Mouse (Mus musculus) neural tube, embryonic 12.5 days (tissue): ENCODE data around the gene Dhodh. TPM values are rescaled to one million over a fixed set of nuclear protein-coding genes. Genes with fewer than 3 reads are reported as not detected.
A peak's percentile ranks its signal among the peaks of the same experiment; 100 is the strongest.

Experiments used
- ATAC-seq: fragments of 200-750 bp; cut with Nextera tagmentation; 2 replicates; pipeline ENCODE4 v1.8.0; 2017; ENCODE audit warnings: low read depth, mild to moderate bottlenecking, moderate TSS enrichment, moderate library complexity; ENCODE audit not compliant: low FRiP score
- H3K27ac ChIP-seq: fragments of 300-500 bp; sonication (generic); 2 replicates; pipeline ENCODE4 v1.5.1; 2016
- H3K27me3 ChIP-seq: fragments of 300-500 bp; sonication (generic); replicated peaks from 2 replicates; pipeline ENCODE4 v1.6.1; 2016; ENCODE audit warnings: mild to moderate bottlenecking
- H3K36me3 ChIP-seq: fragments of 300-500 bp; sonication (generic); 2 replicates; pipeline ENCODE4 v1.6.1; 2016; ENCODE audit warnings: mild to moderate bottlenecking
- H3K4me1 ChIP-seq: fragments of 300-500 bp; sonication (generic); 2 replicates; pipeline ENCODE4 v1.6.1; 2016
- H3K4me2 ChIP-seq: fragments of 300-500 bp; sonication (generic); replicated peaks from 2 replicates; pipeline ENCODE4 v1.6.1; 2016; ENCODE audit warnings: mild to moderate bottlenecking
- H3K4me3 ChIP-seq: fragments of 300-500 bp; sonication (generic); 2 replicates; pipeline ENCODE4 v1.5.1; 2016
- H3K9ac ChIP-seq: fragments of 300-500 bp; sonication (generic); 2 replicates; pipeline ENCODE4 v1.6.1; 2016; ENCODE audit warnings: mild to moderate bottlenecking
- H3K9me3 ChIP-seq: fragments of 300-500 bp; sonication (generic); 2 replicates; pipeline ENCODE4 v1.6.1; 2016; ENCODE audit warnings: mild to moderate bottlenecking
- WGBS: fragments of 180-500 bp; shearing (Covaris S2); methylation state at CpG from one replicate; pipeline ENCODE4 v1.1.7; 2016; 5-methylcytosine and 5-hydroxymethylcytosine counted together
- polyA plus RNA-seq: library from polyadenylated mRNA; unstranded; fragments of >200 nt; fragmentation: Nextera tagmentation; extraction: Ambion mirVana; gene quantifications from 2 replicates; pipeline ENCODE4 v1.2.1, GENCODE M21; 2016

Gene Dhodh
- polyA plus RNA-seq, 1 experiment from 2014 or later: 34.3 TPM

- Histone ChIP-seq H3K9ac (no peak overlapping the region), H3K27ac (no peak overlapping the region), H3K36me3 (no peaks in the 10 kb centered on the region), H3K4me2 (no peak overlapping the region), H3K27me3 (no peaks in the 10 kb centered on the region), H3K4me1 (no peaks in the 10 kb centered on the region), H3K4me3 (no peak overlapping the region), H3K9me3 (no peaks in the 10 kb centered on the region; the same call in 1 of the 2 replicates)
- ATAC-seq: no peak
- 84% methylated on average over 4 of the region's 4 CpGs for WGBS
Observed at GRCm38 (mm10) chr8:109584293-109584692, 24.2 kb downstream of the Dhodh start.

DNA sequence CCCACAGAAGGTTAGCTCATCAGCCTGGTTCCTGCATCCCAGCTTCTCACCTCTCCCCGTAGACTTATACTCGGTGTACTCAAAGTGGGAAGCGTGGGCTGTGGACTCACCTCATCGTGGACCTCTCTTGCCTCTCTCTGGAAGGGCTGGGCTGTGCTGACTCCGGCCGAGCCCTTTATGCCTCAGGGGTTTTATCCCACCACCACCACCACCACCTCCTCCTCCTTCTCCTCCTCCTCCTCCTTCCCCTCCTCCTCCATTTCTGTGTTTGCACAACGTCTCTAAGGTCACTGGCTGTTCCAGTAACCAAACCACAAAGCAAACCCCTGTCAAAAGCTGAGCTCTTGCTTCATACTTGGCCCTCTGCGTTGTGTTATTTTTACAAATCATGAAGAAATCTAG lies 29.6 kb downstream of the Dhodh start, which contains the start of gene Hp:
Gene Hp, minus strand, starts transcription at position 273 of the 402 bp plus-strand sequence.
- H3K27me3 ChIP-seq: no peaks in the 10 kb centered on the region
- H3K9ac ChIP-seq: no peak within 1 kb of the TSS
- H3K9me3 ChIP-seq: no peaks in the 10 kb centered on the region
- WGBS: 70% methylated on average over 8 of the region's 8 CpGs
- no peak within 1 kb of the TSS for H3K4me2 ChIP-seq
- no peak within 1 kb of the TSS for H3K4me3 ChIP-seq
- no peaks in the 10 kb centered on the region for H3K4me1 ChIP-seq
- no peak within 1 kb of the TSS for H3K27ac ChIP-seq
- no peaks in the 10 kb centered on the region for H3K36me3 ChIP-seq
- ATAC-seq: no peak

DNA sequence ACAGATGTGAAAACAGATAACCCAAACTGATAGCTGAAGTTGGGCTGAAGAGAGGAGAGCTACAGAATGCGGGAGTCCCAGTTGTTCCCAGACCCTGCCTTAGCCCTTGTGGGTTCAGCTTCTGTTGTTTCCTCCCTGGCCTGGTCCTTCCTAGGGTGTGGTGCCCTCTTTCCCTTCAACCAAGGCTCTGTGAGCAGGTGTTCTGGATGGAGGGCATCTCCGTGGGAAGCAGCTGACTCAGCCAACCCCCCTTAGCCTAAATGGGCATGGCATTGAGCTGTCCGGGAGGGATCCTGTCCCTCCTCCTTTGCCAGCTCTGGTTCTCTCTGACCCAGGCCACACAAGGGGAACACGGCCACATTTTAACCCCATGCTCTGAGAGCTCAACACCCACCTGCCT lies 32.2 kb downstream of the Dhodh start:
- H3K4me2 ChIP-seq: no peak overlapping the region
- H3K4me1 ChIP-seq: no peaks in the 10 kb centered on the region
- no peaks in the 10 kb centered on the region for H3K9me3 ChIP-seq
- H3K9ac ChIP-seq: no peak overlapping the region
- H3K27me3 ChIP-seq: no peaks in the 10 kb centered on the region
- H3K4me3 ChIP-seq: no peak overlapping the region
- ATAC-seq: no peak
- peaks cover 13% of the 10 kb centered on the region; the same call in 1 of the 2 replicates for H3K36me3 ChIP-seq
- 82% methylated on average over 4 of the region's 4 CpGs for WGBS
- no peak overlapping the region for H3K27ac ChIP-seq

GRCm38 (mm10) chr8:109571139-109571538 lies 37.3 kb downstream of the Dhodh start:
- Histone ChIP-seq H3K9ac (no peak overlapping the region), H3K4me3 (no peak overlapping the region), H3K27ac (no peak overlapping the region), H3K36me3 (peaks cover 24% of the 10 kb centered on the region; the same call in 1 of the 2 replicates), H3K9me3 (no peaks in the 10 kb centered on the region), H3K27me3 (no peaks in the 10 kb centered on the region), H3K4me1 (peaks cover 6% of the 10 kb centered on the region), H3K4me2 (no peak overlapping the region)
- no peak for ATAC-seq
- WGBS: 89% methylated on average over 12 of the region's 12 CpGs

- peak within 1 kb of the TSS; percentile 87 for H3K9ac ChIP-seq
- no peaks in the 10 kb centered on the region for H3K9me3 ChIP-seq
- H3K27ac ChIP-seq: peak within 1 kb of the TSS; percentile 59
- peak within 1 kb of the TSS; percentile 78 for H3K4me3 ChIP-seq
- H3K4me2 ChIP-seq: peak within 1 kb of the TSS; percentile 76
- peaks cover 27% of the 10 kb centered on the region for H3K36me3 ChIP-seq
- H3K27me3 ChIP-seq: no peaks in the 10 kb centered on the region
- WGBS: under 1% methylated on average over 52 of the region's 52 CpGs
- peaks cover 11% of the 10 kb centered on the region for H3K4me1 ChIP-seq
- ATAC-seq: peak; percentile 99
Observed at GRCm38 (mm10) chr8:109565498-109566333, 42.8 kb downstream of the Dhodh start, which contains the start of the genes Dhx38 and Txnl4b. TSS of gene Dhx38 (minus strand) at chr8:109565861. TSS of gene Txnl4b (plus strand) at chr8:109565892.

DNA sequence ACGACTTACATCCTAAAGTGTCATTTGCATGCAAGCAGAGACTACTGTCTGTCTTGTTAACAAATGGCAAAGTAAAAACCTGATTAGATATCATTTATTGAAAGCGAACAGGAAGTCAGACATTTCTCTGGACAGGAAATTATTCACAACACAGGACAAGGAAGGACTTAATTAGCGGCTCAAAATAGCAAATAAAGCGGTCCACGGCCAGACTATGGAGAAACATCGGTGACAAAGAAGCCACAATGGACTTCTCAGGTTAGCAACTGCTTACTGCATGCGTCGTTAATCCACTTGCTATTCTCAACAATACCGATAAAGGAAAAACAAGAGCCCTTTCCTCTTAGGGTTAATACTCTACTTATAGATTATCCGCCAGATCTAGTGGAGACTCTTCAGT lies 43.7 kb downstream of the Dhodh start:
- no peak overlapping the region for H3K27ac ChIP-seq
- H3K9ac ChIP-seq: peak overlapping the region; percentile 87
- peak overlapping the region; percentile 76 for H3K4me2 ChIP-seq
- no peak for ATAC-seq
- H3K36me3 ChIP-seq: peaks cover 35% of the 10 kb centered on the region
- 5% methylated on average over 10 of the region's 10 CpGs for WGBS
- H3K27me3 ChIP-seq: no peaks in the 10 kb centered on the region
- no peaks in the 10 kb centered on the region for H3K9me3 ChIP-seq
- H3K4me3 ChIP-seq: peak overlapping the region; percentile 78
- H3K4me1 ChIP-seq: peaks cover 11% of the 10 kb centered on the region

GRCm38 (mm10) chr8:109563881-109564280 lies 44.6 kb downstream of the Dhodh start:
- H3K4me1 ChIP-seq: peaks cover 11% of the 10 kb centered on the region
- peaks cover 38% of the 10 kb centered on the region for H3K36me3 ChIP-seq
- H3K4me3 ChIP-seq: no peak overlapping the region
- 78% methylated on average over 2 of the region's 2 CpGs for WGBS
- H3K9ac ChIP-seq: no peak overlapping the region
- no peak overlapping the region for H3K27ac ChIP-seq
- no peaks in the 10 kb centered on the region for H3K27me3 ChIP-seq
- no peak for ATAC-seq
- H3K4me2 ChIP-seq: no peak overlapping the region
- H3K9me3 ChIP-seq: no peaks in the 10 kb centered on the region

DNA sequence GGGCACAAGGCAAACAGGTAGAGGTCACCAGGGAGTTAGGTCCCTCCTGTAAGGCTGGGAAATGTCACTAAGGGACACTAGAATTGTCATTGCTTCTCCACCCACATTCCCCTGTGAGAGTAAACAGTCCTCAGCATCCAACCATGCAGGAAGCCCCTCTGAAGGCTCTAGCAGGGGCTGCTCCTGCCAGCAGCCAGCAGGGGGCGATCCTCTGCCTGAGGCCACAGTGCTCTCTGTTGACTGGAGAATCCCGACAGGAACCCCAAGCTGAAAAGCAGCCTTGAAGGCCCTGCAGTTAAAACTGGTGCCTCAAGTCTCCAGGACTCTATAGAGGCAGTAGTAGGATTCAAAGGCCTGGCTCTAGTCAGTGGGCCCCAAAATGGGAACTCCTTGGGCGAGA lies 56.8 kb downstream of the Dhodh start:
- H3K4me3 ChIP-seq: no peak overlapping the region
- H3K27ac ChIP-seq: no peak overlapping the region
- peaks cover 99% of the 10 kb centered on the region for H3K36me3 ChIP-seq
- H3K4me2 ChIP-seq: no peak overlapping the region
- H3K27me3 ChIP-seq: no peaks in the 10 kb centered on the region
- no peak for ATAC-seq
- 38% methylated on average over 3 of the region's 3 CpGs for WGBS
- no peaks in the 10 kb centered on the region for H3K9me3 ChIP-seq
- H3K4me1 ChIP-seq: no peaks in the 10 kb centered on the region
- no peak overlapping the region for H3K9ac ChIP-seq

DNA sequence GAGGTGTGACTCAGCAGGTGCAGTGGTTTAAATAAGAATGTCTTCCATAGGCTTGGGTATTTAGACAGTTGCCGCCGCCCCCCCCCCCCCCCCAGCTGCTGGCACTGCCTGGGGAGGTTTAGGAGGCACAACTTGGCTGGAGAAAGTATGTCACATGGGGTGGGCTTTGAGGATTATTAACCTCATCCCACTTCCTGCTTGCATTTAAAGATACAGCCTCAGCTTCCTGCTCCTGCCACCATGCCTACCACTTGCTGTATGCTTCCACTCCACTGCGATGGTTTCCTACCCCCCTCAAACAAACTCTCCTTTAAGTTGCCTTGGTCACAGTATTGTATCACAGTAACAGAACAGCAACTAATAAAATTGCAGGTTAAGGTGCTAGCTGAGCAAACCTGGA lies 64.4 kb downstream of the Dhodh start:
- H3K4me3 ChIP-seq: no peak overlapping the region
- WGBS: 64% methylated on average over 3 of the region's 3 CpGs
- H3K4me2 ChIP-seq: no peak overlapping the region
- H3K36me3 ChIP-seq: peaks cover 31% of the 10 kb centered on the region
- no peaks in the 10 kb centered on the region for H3K27me3 ChIP-seq
- ATAC-seq: no peak
- no peak overlapping the region for H3K27ac ChIP-seq
- H3K9ac ChIP-seq: no peak overlapping the region
- no peaks in the 10 kb centered on the region for H3K9me3 ChIP-seq
- no peaks in the 10 kb centered on the region for H3K4me1 ChIP-seq

- H3K4me2 ChIP-seq: no peak overlapping the region
- ATAC-seq: no peak
- H3K36me3 ChIP-seq: peaks cover 20% of the 10 kb centered on the region
- no peak overlapping the region for H3K4me3 ChIP-seq
- no peak overlapping the region for H3K9ac ChIP-seq
- H3K27me3 ChIP-seq: no peaks in the 10 kb centered on the region
- no peaks in the 10 kb centered on the region for H3K4me1 ChIP-seq
- H3K9me3 ChIP-seq: no peaks in the 10 kb centered on the region
- H3K27ac ChIP-seq: no peak overlapping the region
- 85% methylated on average over 8 of the region's 8 CpGs for WGBS
Observed at GRCm38 (mm10) chr8:109542748-109543519, 65.5 kb downstream of the Dhodh start.

GRCm38 (mm10) chr8:109542165-109542564 lies 66.3 kb downstream of the Dhodh start:
- Histone ChIP-seq H3K36me3 (peaks cover 12% of the 10 kb centered on the region), H3K4me1 (no peaks in the 10 kb centered on the region), H3K9me3 (no peaks in the 10 kb centered on the region), H3K27me3 (no peaks in the 10 kb centered on the region), H3K4me3 (no peak overlapping the region), H3K27ac (no peak overlapping the region), H3K9ac (no peak overlapping the region), H3K4me2 (no peak overlapping the region)
- WGBS: 68% methylated on average over 5 of the region's 5 CpGs
- no peak for ATAC-seq
